Mouse (Mus musculus) MEL (cell line): Measurements from ENCODE around the gene Ffar2. TPM values are rescaled to one million over a fixed set of nuclear protein-coding genes. Genes with fewer than 3 reads are reported as not detected.

Experiments used
- DNase-seq: peaks from one replicate; pipeline ENCODE4 v3.0.0; 2011; ENCODE audit warnings: low read depth, low spot score
- H3K27ac ChIP-seq: 2 replicates; pipeline ENCODE4 v1.5.1; 2012; ENCODE audit warnings: low read depth, mild to moderate bottlenecking, control low read depth, low read length, moderate library complexity; ENCODE audit not compliant: control insufficient read depth
- H3K27me3 ChIP-seq, 2 experiments: fragments of 150-350 bp in 1 of 2; sonication (generic) in 1 of 2; 2 replicates each; pipeline ENCODE4 v1.6.1; 2012; ENCODE audit warnings: low read length in 2 of 2, mild to moderate bottlenecking in 2 of 2, improper control_type of control experiment in 1 of 2, moderate library complexity in 1 of 2; ENCODE audit not compliant: insufficient read depth in 2 of 2, control insufficient read depth in 1 of 2
- H3K36me3 ChIP-seq, 2 experiments: 2 replicates each; pipeline ENCODE4 v1.6.1; 2012 to 2014; ENCODE audit warnings: low read length in 2 of 2, improper control_type of control experiment in 1 of 2, inconsistent platforms in 1 of 2, mild to moderate bottlenecking in 1 of 2; ENCODE audit not compliant: insufficient read depth in 2 of 2, control insufficient read depth in 1 of 2
- H3K4me1 ChIP-seq, 2 experiments: fragments of 150-350 bp in 1 of 2; sonication (generic) in 1 of 2; 2 replicates each; pipeline ENCODE4 v1.6.1; 2012; ENCODE audit warnings: low read length in 2 of 2, improper control_type of control experiment in 1 of 2, mild to moderate bottlenecking in 1 of 2; ENCODE audit not compliant: insufficient read depth in 2 of 2, control insufficient read depth in 1 of 2
- H3K4me3 ChIP-seq, 2 experiments: fragments of 150-350 bp in 1 of 2; sonication (generic) in 1 of 2; 2 replicates each; pipeline ENCODE4 v1.5.1; 2012; ENCODE audit warnings: low read depth in 2 of 2, low read length in 2 of 2, mild to moderate bottlenecking in 2 of 2, moderate library complexity in 2 of 2, control low read depth in 1 of 2, improper control_type of control experiment in 1 of 2; ENCODE audit not compliant: control insufficient read depth in 1 of 2, insufficient read depth in 1 of 2
- H3K79me2 ChIP-seq: 2 replicates; pipeline ENCODE4 v1.6.1; 2012; ENCODE audit warnings: mild to moderate bottlenecking, low read length, moderate library complexity; ENCODE audit not compliant: control insufficient read depth, poor library complexity, insufficient read depth
- H3K9ac ChIP-seq: 2 replicates; pipeline ENCODE4 v1.6.1; 2012; ENCODE audit warnings: low read depth, mild to moderate bottlenecking, control low read depth, low read length, moderate library complexity; ENCODE audit not compliant: control insufficient read depth, poor library complexity, severe bottlenecking
- H3K9me3 ChIP-seq: fragments of 150-350 bp; sonication (generic); replicated peaks from 2 replicates; pipeline ENCODE4 v1.6.1; 2012; ENCODE audit warnings: mild to moderate bottlenecking, low read length, improper control_type of control experiment, moderate library complexity; ENCODE audit not compliant: insufficient read depth
- CTCF ChIP-seq, 3 experiments: IDR thresholded peaks in 2 of 3; conservative IDR thresholded peaks in 1 of 3; 2 replicates each; pipeline ENCODE4 v1.5.1; 2011 to 2012; ENCODE audit warnings: low read length in 3 of 3, low read depth in 2 of 3, mild to moderate bottlenecking in 2 of 3, improper control_type of control experiment in 1 of 3, inconsistent platforms in 1 of 3, mixed read lengths in 1 of 3, moderate library complexity in 1 of 3; ENCODE audit not compliant: control insufficient read depth in 1 of 3, insufficient read depth in 1 of 3, poor library complexity in 1 of 3, severe bottlenecking in 1 of 3
- EP300 ChIP-seq, 2 experiments: IDR thresholded peaks; 2 replicates each; pipeline ENCODE4 v1.6.1; 2011; ENCODE audit warnings: improper control_type of control experiment in 2 of 2, low read length in 2 of 2, low read depth in 1 of 2, mild to moderate bottlenecking in 1 of 2
- GABPA ChIP-seq: IDR thresholded peaks from 2 replicates; pipeline ENCODE4 v1.6.1; 2012; ENCODE audit warnings: low read depth, mild to moderate bottlenecking, inconsistent platforms, low read length, improper control_type of control experiment, moderate library complexity
- JUND ChIP-seq: IDR thresholded peaks from 2 replicates; pipeline ENCODE4 v1.6.1; 2011; ENCODE audit warnings: low read depth, mild to moderate bottlenecking, improper control_type of control experiment, low read length
- MAX ChIP-seq: IDR thresholded peaks from 2 replicates; pipeline ENCODE4 v1.6.1; 2011; ENCODE audit warnings: low read length, improper control_type of control experiment
- MAZ ChIP-seq: IDR thresholded peaks from 2 replicates; pipeline ENCODE4 v1.6.1; 2012; ENCODE audit warnings: low read depth, mild to moderate bottlenecking, inconsistent platforms, low read length, improper control_type of control experiment
- MXI1 ChIP-seq: IDR thresholded peaks from 2 replicates; pipeline ENCODE4 v1.6.1; 2011; ENCODE audit warnings: mild to moderate bottlenecking, low read depth, low read length, improper control_type of control experiment
- NELFE ChIP-seq: IDR thresholded peaks from 2 replicates; pipeline ENCODE4 v1.6.1; 2011; ENCODE audit warnings: low read depth, low read length, improper control_type of control experiment
- NRF1 ChIP-seq: IDR thresholded peaks from 2 replicates; pipeline ENCODE4 v1.6.1; 2014; ENCODE audit warnings: low read depth, mild to moderate bottlenecking, inconsistent platforms, low read length, improper control_type of control experiment, moderate library complexity; ENCODE audit not compliant: poor library complexity, insufficient read depth, severe bottlenecking
- POLR2A ChIP-seq, 2 experiments: IDR thresholded peaks; 2 replicates each; pipeline ENCODE4 v1.6.1; 2011 to 2012; ENCODE audit warnings: low read length in 2 of 2, mild to moderate bottlenecking in 2 of 2, control low read depth in 1 of 2, improper control_type of control experiment in 1 of 2, low read depth in 1 of 2, moderate library complexity in 1 of 2; ENCODE audit not compliant: control insufficient read depth in 1 of 2, insufficient read depth in 1 of 2, poor library complexity in 1 of 2
- RAD21 ChIP-seq: IDR thresholded peaks from 2 replicates; pipeline ENCODE4 v1.6.1; 2011; ENCODE audit warnings: mild to moderate bottlenecking, low read depth, low read length, improper control_type of control experiment
- RCOR1 ChIP-seq: IDR thresholded peaks from 2 replicates; pipeline ENCODE4 v1.6.1; 2012; ENCODE audit warnings: low read depth, mild to moderate bottlenecking, inconsistent platforms, low read length, improper control_type of control experiment
- SMC3 ChIP-seq: IDR thresholded peaks from 2 replicates; pipeline ENCODE4 v1.6.1; 2011; ENCODE audit warnings: low read depth, low read length, improper control_type of control experiment
- TAL1 ChIP-seq: IDR thresholded peaks from 2 replicates; pipeline ENCODE4 v1.6.1; 2012; ENCODE audit warnings: mild to moderate bottlenecking, inconsistent platforms, low read length, moderate library complexity, mixed read lengths
- TBP ChIP-seq: IDR thresholded peaks from 2 replicates; pipeline ENCODE4 v1.8.0; 2011; ENCODE audit warnings: low read depth, low read length, improper control_type of control experiment
- TCF12 ChIP-seq: IDR thresholded peaks from 2 replicates; pipeline ENCODE4 v1.6.1; 2014; ENCODE audit warnings: low read depth, mild to moderate bottlenecking, inconsistent platforms, low read length, improper control_type of control experiment, moderate library complexity
- ZKSCAN1 ChIP-seq: IDR thresholded peaks from 2 replicates; pipeline ENCODE4 v1.6.1; 2012; ENCODE audit warnings: low read depth, mild to moderate bottlenecking, inconsistent platforms, low read length, improper control_type of control experiment, moderate library complexity
- polyA plus RNA-seq, 2 experiments: library from polyadenylated mRNA; stranded (reverse) in 1 of 2; unstranded in 1 of 2; fragments of >175 nt in 1 of 2; fragments of >200 nt in 1 of 2; gene quantifications; 2 replicates each; pipeline versions ENCODE4 v1.2.1 to v1.2.4; 2012; ENCODE audit warnings: low replicate concordance in 2 of 2, low read depth in 1 of 2; ENCODE audit not compliant: insufficient read length in 2 of 2, insufficient read depth in 1 of 2, missing spikeins in 1 of 2
- total RNA-seq: library from RNA; depleted of rRNA; stranded (reverse); fragments of 300-350 nt; gene quantifications from 2 replicates; pipeline ENCODE4 v1.2.3, GENCODE M21; 2012; rRNA removed

Gene Ffar2
- total and polyA plus RNA-seq, 3 experiments: 0.04 TPM; not detected in 2

- no peak for DNase-seq
- no peaks in the 10 kb centered on the region for H3K9me3 ChIP-seq
- TF ChIP-seq RAD21 (no peak), NRF1 (no peak), EP300 (IDR thresholded peaks at IDR 0.05; ENCODE audit: low read depth in 1 of 2, low read length in 2 of 2) (no peak), CTCF (IDR thresholded peaks at IDR 0.05 in 2 of 3, conservative IDR thresholded peaks at IDR 0.05 in 1 of 3; ENCODE audit: control insufficient read depth in 1 of 3, insufficient read depth in 1 of 3, low read depth in 2 of 3, low read length in 3 of 3, poor library complexity in 1 of 3, severe bottlenecking in 1 of 3) (no peak), TCF12 (no peak), NELFE (no peak), POLR2A (IDR thresholded peaks at IDR 0.05; ENCODE audit: control insufficient read depth in 1 of 2, insufficient read depth in 1 of 2, low read depth in 1 of 2, low read length in 2 of 2, poor library complexity in 1 of 2) (no peak), MAZ (no peak), MAX (no peak), TBP (no peak), ZKSCAN1 (no peak), MXI1 (no peak), GABPA (no peak), JUND (no peak), SMC3 (no peak), RCOR1 (no peak)
- TF ChIP-seq, all 39 proteins: peak for 0
- H3K4me3 ChIP-seq: no peak overlapping the region
- no peaks in the 10 kb centered on the region for H3K79me2 ChIP-seq
- no peaks in the 10 kb centered on the region for H3K36me3 ChIP-seq
- no peaks in the 10 kb centered on the region for H3K27me3 ChIP-seq
- no peak overlapping the region for H3K9ac ChIP-seq
- H3K4me1 ChIP-seq: no peaks in the 10 kb centered on the region
- no peak overlapping the region for H3K27ac ChIP-seq
Measured at GRCm38 (mm10) chr7:30776104-30776503, 47.5 kb downstream of the Ffar2 start.

- no peaks in the 10 kb centered on the region for H3K79me2 ChIP-seq
- H3K9ac ChIP-seq: no peak overlapping the region
- H3K4me3 ChIP-seq: no peak overlapping the region
- TF ChIP-seq TAL1 (no peak), CTCF (IDR thresholded peaks at IDR 0.05 in 2 of 3, conservative IDR thresholded peaks at IDR 0.05 in 1 of 3; ENCODE audit: control insufficient read depth in 1 of 3, insufficient read depth in 1 of 3, low read depth in 2 of 3, low read length in 3 of 3, poor library complexity in 1 of 3, severe bottlenecking in 1 of 3) (no peak), POLR2A (IDR thresholded peaks at IDR 0.05; ENCODE audit: control insufficient read depth in 1 of 2, insufficient read depth in 1 of 2, low read depth in 1 of 2, low read length in 2 of 2, poor library complexity in 1 of 2) (no peak), NRF1 (no peak)
- H3K4me1 ChIP-seq: no peaks in the 10 kb centered on the region
- H3K9me3 ChIP-seq: no peaks in the 10 kb centered on the region
- no peak overlapping the region for H3K27ac ChIP-seq
- peaks cover 5 to 9% of the 10 kb centered on the region in 2 experiments for H3K27me3 ChIP-seq
- no peaks in the 10 kb centered on the region for H3K36me3 ChIP-seq
- no peak for DNase-seq
Measured at GRCm38 (mm10) chr7:30769236-30769635, 54.3 kb downstream of the Ffar2 start.

Other genes starting within 250 kb of the Ffar2 start
- gene Kmt2b, start 235.0 kb downstream of the Ffar2 start, total RNA-seq: 13.2 and 15.6 TPM in 2 replicates
- 10 to 100 TPM in 1 of 2 experiments, not detected in 1; 48.2 TPM for gene Kmt2b, start 235.0 kb downstream of the Ffar2 start, polyA plus RNA-seq
- 20.1 and 25.9 TPM in 2 replicates for gene Zbtb32, start 224.9 kb downstream of the Ffar2 start, total RNA-seq
- gene Zbtb32, start 224.9 kb downstream of the Ffar2 start, polyA plus RNA-seq: 10 to 100 TPM in 1 of 2 experiments, not detected in 1; 32.8 TPM
- 0.42 and 0.54 TPM in 2 replicates for gene Upk1a, start 210.9 kb downstream of the Ffar2 start, total RNA-seq
- 1 to 10 TPM in 1 of 2 experiments, not detected in 1; 1.6 TPM for gene Upk1a, start 210.9 kb downstream of the Ffar2 start, polyA plus RNA-seq
- gene Cox6b1, start 197.6 kb downstream of the Ffar2 start, total RNA-seq: 566 and 611 TPM in 2 replicates
- gene Cox6b1, start 197.6 kb downstream of the Ffar2 start, polyA plus RNA-seq: 100 to 1,000 TPM in 1 of 2 experiments, not detected in 1; 799 TPM
- 0.15 TPM in 1 of 2 replicates, not detected in the other for gene Etv2, start 187.9 kb downstream of the Ffar2 start, total RNA-seq
- not detected for gene Etv2, start 187.9 kb downstream of the Ffar2 start, polyA plus RNA-seq
- 103 and 124 TPM in 2 replicates for gene Rbm42, start 173.5 kb downstream of the Ffar2 start, total RNA-seq
- 100 to 1,000 TPM in 1 of 2 experiments, not detected in 1; 129 TPM for gene Rbm42, start 173.5 kb downstream of the Ffar2 start, polyA plus RNA-seq
- 34.3 and 35.0 TPM in 2 replicates for gene Haus5, start 158.8 kb downstream of the Ffar2 start, total RNA-seq
- 10 to 100 TPM in 1 of 2 experiments, not detected in 1; 55.9 TPM for gene Haus5, start 158.8 kb downstream of the Ffar2 start, polyA plus RNA-seq
- not detected in 2 replicates for gene Pmis2, start 152.2 kb downstream of the Ffar2 start, total RNA-seq
- not detected for gene Pmis2, start 152.2 kb downstream of the Ffar2 start, polyA plus RNA-seq
- gene 2200002J24Rik, start 124.8 kb downstream of the Ffar2 start, total RNA-seq: 0.52 TPM in 1 of 2 replicates, not detected in the other
- gene 2200002J24Rik, start 124.8 kb downstream of the Ffar2 start, polyA plus RNA-seq: 1 to 10 TPM in 1 of 2 experiments, not detected in 1; 1.2 TPM
- 2.7 and 3.0 TPM in 2 replicates for gene Atp4a, start 111.6 kb downstream of the Ffar2 start, total RNA-seq
- gene Atp4a, start 111.6 kb downstream of the Ffar2 start, polyA plus RNA-seq: 1 to 10 TPM in 1 of 2 experiments, not detected in 1; 1.5 TPM
- 218 and 266 TPM in 2 replicates for gene Tmem147, start 94.2 kb downstream of the Ffar2 start, total RNA-seq
- 100 to 1,000 TPM; 307 to 324 TPM for gene Tmem147, start 94.2 kb downstream of the Ffar2 start, polyA plus RNA-seq
- gene Gapdhs, start 80.1 kb downstream of the Ffar2 start, total RNA-seq: not detected in 2 replicates
- under 1 TPM in 1 of 2 experiments, not detected in 1; 0.49 TPM for gene Gapdhs, start 80.1 kb downstream of the Ffar2 start, polyA plus RNA-seq
- gene Sbsn, start 72.3 kb downstream of the Ffar2 start, total RNA-seq: 1.2 TPM in 1 of 2 replicates, not detected in the other
- under 1 TPM in 1 of 2 experiments, not detected in 1; 0.17 TPM for gene Sbsn, start 72.3 kb downstream of the Ffar2 start, polyA plus RNA-seq
- gene Dmkn, start 60.0 kb downstream of the Ffar2 start, total RNA-seq: not detected in 2 replicates
- not detected for gene Dmkn, start 60.0 kb downstream of the Ffar2 start, polyA plus RNA-seq
- not detected in 2 replicates for gene Krtdap, start 35.9 kb downstream of the Ffar2 start, total RNA-seq
- not detected for gene Krtdap, start 35.9 kb downstream of the Ffar2 start, polyA plus RNA-seq
- gene Ffar3, start 32.4 kb upstream of the Ffar2 start, total RNA-seq: not detected in 2 replicates
- gene Ffar3, start 32.4 kb upstream of the Ffar2 start, polyA plus RNA-seq: not detected
- gene Ffar1, start 37.8 kb upstream of the Ffar2 start, total RNA-seq: not detected in 2 replicates
- gene Ffar1, start 37.8 kb upstream of the Ffar2 start, polyA plus RNA-seq: not detected
- gene Cd22, start 56.6 kb upstream of the Ffar2 start, total RNA-seq: not detected in 2 replicates
- gene Cd22, start 56.6 kb upstream of the Ffar2 start, polyA plus RNA-seq: under 1 TPM in 1 of 2 experiments, not detected in 1; 0.07 TPM
- not detected in 2 replicates for gene Mag, start 91.1 kb upstream of the Ffar2 start, total RNA-seq
- gene Mag, start 91.1 kb upstream of the Ffar2 start, polyA plus RNA-seq: not detected
- gene Hamp2, start 100.9 kb upstream of the Ffar2 start, total RNA-seq: not detected in 2 replicates
- not detected for gene Hamp2, start 100.9 kb upstream of the Ffar2 start, polyA plus RNA-seq
- not detected in 2 replicates for gene Hamp, start 120.3 kb upstream of the Ffar2 start, total RNA-seq
- gene Hamp, start 120.3 kb upstream of the Ffar2 start, polyA plus RNA-seq: not detected
- gene Usf2, start 133.0 kb upstream of the Ffar2 start, total RNA-seq: 34.4 and 43.0 TPM in 2 replicates
- gene Usf2, start 133.0 kb upstream of the Ffar2 start, polyA plus RNA-seq: 100 to 1,000 TPM in 1 of 2 experiments, not detected in 1; 144 TPM
- gene Lsr, start 149.7 kb upstream of the Ffar2 start, total RNA-seq: not detected in 2 replicates
- under 1 TPM in 1 of 2 experiments, not detected in 1; 0.22 TPM for gene Lsr, start 149.7 kb upstream of the Ffar2 start, polyA plus RNA-seq
- not detected in 2 replicates for gene Fam187b, start 150.0 kb upstream of the Ffar2 start, total RNA-seq
- gene Fam187b, start 150.0 kb upstream of the Ffar2 start, polyA plus RNA-seq: not detected
- 38.6 and 39.4 TPM in 2 replicates for gene Fxyd5, start 218.7 kb upstream of the Ffar2 start, total RNA-seq
- gene Fxyd5, start 218.7 kb upstream of the Ffar2 start, polyA plus RNA-seq: 10 to 100 TPM in 1 of 2 experiments, not detected in 1; 57.5 TPM
- gene Fxyd7, start 227.7 kb upstream of the Ffar2 start, total RNA-seq: not detected in 2 replicates
- gene Fxyd7, start 227.7 kb upstream of the Ffar2 start, polyA plus RNA-seq: under 1 TPM in 1 of 2 experiments, not detected in 1; 0.11 TPM
- not detected in 2 replicates for gene Fxyd1, start 233.4 kb upstream of the Ffar2 start, total RNA-seq
- under 1 TPM in 1 of 2 experiments, not detected in 1; 0.22 TPM for gene Fxyd1, start 233.4 kb upstream of the Ffar2 start, polyA plus RNA-seq
- gene Lgi4, start 235.6 kb upstream of the Ffar2 start, total RNA-seq: not detected in 2 replicates
- not detected for gene Lgi4, start 235.6 kb upstream of the Ffar2 start, polyA plus RNA-seq